Mouse (Mus musculus): ENCODE data around the gene Cabp2. TPM values are rescaled to one million over a fixed set of nuclear protein-coding genes. Genes with fewer than 3 reads are reported as not detected.
"Not testable (repeated sequence)": the region's sequence is repeated elsewhere in the genome, so short reads cannot be mapped to it uniquely, and the experiment has no call there.

Gene Cabp2
- polyA plus RNA-seq, 1 experiment from 2014 or later = 0.43 TPM

DNA sequence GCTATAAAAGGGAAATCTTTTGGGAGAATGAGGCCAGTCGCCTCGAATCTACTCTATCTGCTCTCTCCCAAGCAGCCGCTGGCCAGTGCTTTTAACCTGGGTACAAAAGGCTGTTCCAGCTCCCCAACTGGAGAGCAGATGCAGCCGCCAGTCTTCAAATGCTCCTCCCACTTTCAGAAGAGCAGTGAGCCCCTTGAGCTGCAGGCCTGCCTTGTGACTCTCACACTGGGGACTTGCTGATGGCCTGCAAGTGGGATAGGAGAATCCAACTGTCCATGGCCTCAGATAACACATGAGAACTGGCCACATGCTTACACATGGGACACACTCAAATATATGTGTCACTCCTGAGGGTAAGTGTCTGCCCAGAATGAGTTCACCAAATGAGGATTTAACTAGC is 24.7 kb upstream of the Cabp2 start:
- no peaks in the 10 kb centered on the region for H3K36me3 ChIP-seq
- peaks cover 69% of the 10 kb centered on the region for H3K4me1 ChIP-seq (replicated peaks)
- no peak overlapping the region for H3K4me2 ChIP-seq
- H3K27ac ChIP-seq = peak overlapping the region; percentile 84
- H3K27me3 ChIP-seq = no peaks in the 10 kb centered on the region
- no peak for DNase-seq
- WGBS (ENCODE audit: insufficient replicate concordance) = 54% methylated on average over 4 of the region's 4 CpGs
- peak overlapping the region; percentile 30; the same call in 1 of the 2 replicates for H3K9ac ChIP-seq
- no peak for ATAC-seq (ENCODE audit: low read depth)
- H3K4me3 ChIP-seq (replicated peaks) = no peak overlapping the region
- H3K9me3 ChIP-seq (replicated peaks) = no peaks in the 10 kb centered on the region

DNA sequence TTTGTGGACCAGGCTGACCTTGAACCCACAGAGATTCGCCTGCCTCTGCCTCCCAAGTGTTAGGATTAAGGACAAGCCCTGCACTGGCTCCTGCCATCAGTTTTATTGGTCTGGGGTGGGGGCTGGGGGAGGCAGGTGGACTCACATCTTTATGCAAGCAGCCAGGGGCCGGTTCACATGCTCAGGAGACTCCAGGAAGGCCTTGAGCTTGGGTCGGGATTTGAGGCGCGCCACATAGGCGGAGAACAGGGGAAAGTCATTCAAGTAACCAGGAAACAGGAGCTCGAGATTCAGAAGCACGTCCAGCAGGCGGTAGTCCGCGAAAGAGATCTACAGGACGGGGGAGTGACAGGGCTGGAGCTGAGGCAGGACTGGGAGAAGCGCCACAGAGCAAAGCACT is 24.0 kb upstream of the Cabp2 start:
- no peak for DNase-seq
- H3K4me3 ChIP-seq (replicated peaks) = no peak overlapping the region
- no peak overlapping the region for H3K4me2 ChIP-seq
- H3K9me3 ChIP-seq (replicated peaks) = no peaks in the 10 kb centered on the region
- WGBS (ENCODE audit: insufficient replicate concordance) = 75% methylated on average over 13 of the region's 13 CpGs
- ATAC-seq (ENCODE audit: low read depth) = no peak
- H3K27ac ChIP-seq = peak overlapping the region; percentile 84
- H3K9ac ChIP-seq = no peak overlapping the region
- no peaks in the 10 kb centered on the region for H3K36me3 ChIP-seq
- H3K4me1 ChIP-seq (replicated peaks) = peaks cover 66% of the 10 kb centered on the region
- H3K27me3 ChIP-seq = no peaks in the 10 kb centered on the region

DNA sequence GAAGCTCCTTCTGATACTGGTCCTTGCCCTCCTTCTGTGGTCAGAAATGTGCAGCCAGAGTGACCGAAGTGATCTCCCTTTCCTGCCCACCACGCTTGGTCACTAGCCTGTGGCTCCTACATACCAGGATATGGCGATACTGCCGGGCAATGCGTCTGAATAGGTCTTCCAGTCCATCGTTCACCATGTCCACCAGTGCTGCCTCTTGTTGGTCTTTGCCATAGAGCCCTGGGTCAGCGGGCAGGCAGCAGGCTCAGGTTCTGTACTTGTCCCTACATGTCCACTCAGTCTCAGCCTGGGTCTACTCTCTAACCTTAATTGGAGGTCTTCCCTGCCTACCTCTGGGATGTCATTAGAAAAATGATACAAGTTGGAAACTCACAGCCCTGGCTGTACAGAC is 23.4 kb upstream of the Cabp2 start:
- DNase-seq (no peak), ATAC-seq (ENCODE audit: low read depth) (no peak)
- H3K9ac ChIP-seq = peak overlapping the region; percentile 60; the same call in 1 of the 2 replicates
- peak overlapping the region; percentile 84 for H3K27ac ChIP-seq
- no peaks in the 10 kb centered on the region for H3K36me3 ChIP-seq
- peak overlapping the region; percentile 68; the same call in 1 of the 2 replicates for H3K4me2 ChIP-seq
- H3K9me3 ChIP-seq (replicated peaks) = no peaks in the 10 kb centered on the region
- WGBS (ENCODE audit: insufficient replicate concordance) = 87% methylated on average over 7 of the region's 7 CpGs
- no peak overlapping the region for H3K4me3 ChIP-seq (replicated peaks)
- no peaks in the 10 kb centered on the region for H3K27me3 ChIP-seq
- H3K4me1 ChIP-seq (replicated peaks) = peaks cover 61% of the 10 kb centered on the region

DNA sequence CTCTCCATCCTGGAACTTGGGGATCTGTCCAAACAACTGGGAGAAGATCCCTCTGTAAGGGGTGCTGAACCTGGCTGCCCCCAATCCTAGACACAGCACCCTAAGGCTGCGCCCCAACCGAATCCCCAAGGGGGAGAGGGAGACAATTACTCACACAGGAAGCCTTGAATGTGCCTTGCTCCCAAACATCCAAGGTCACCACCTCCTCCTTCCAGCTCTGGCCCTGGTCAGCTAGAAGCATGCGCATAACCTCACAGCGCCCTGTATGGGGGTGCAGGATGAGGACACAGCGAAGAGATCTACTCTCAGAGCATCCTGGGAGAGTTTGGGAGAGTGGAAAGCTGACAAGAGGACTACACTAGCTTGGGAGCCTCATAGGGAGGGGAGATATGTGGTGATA is 22.8 kb upstream of the Cabp2 start:
- Histone ChIP-seq H3K4me3 (replicated peaks) (peak overlapping the region; percentile 44), H3K27ac (peak overlapping the region; percentile 84), H3K4me1 (replicated peaks) (peaks cover 61% of the 10 kb centered on the region), H3K9ac (peak overlapping the region; percentile 60), H3K36me3 (no peaks in the 10 kb centered on the region), H3K4me2 (peak overlapping the region; percentile 68), H3K9me3 (replicated peaks) (no peaks in the 10 kb centered on the region), H3K27me3 (no peaks in the 10 kb centered on the region)
- DNase-seq = no peak
- no peak for ATAC-seq (ENCODE audit: low read depth)
- 82% methylated on average over 5 of the region's 5 CpGs for WGBS (ENCODE audit: insufficient replicate concordance)

DNA sequence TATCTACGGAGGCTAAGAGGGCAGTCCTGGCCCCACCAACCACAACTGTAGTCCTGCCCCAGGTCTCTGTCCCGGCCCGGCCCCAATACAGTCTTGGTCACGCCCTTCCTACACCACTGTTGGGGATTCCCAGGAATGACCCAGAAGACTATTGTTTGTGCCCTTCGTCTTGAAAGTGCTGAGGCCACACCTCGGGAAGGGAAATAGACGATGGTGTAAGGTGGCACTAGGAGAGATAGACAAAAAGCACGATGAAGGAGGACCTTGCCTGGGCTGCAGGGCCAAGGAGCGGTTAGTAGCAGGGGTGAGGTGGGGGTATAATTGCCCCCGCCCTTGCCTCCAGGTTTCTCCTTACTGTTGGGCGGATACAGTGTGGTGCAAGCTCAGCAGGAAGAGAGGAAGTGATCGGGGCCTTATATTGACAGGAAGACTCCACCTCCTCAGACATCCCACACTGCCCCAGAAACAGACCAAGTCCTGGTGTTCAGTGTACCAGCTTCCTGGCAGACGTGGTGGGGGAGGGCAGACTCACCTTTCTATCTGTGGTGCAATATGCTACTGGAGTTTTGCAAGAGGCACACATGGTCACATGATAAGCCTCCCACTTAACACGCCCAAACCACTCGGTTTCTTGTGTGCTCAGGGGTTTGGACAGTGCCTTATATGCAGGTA is 22.2 kb upstream of the Cabp2 start, which contains the start of gene Gstp3:
Gstp3 (minus strand) TSS at position 501 of the 672 bp plus-strand sequence.
- Histone ChIP-seq H3K4me3 (replicated peaks) (peak within 1 kb of the TSS; percentile 44), H3K27me3 (no peaks in the 10 kb centered on the region), H3K9ac (peak within 1 kb of the TSS; percentile 60), H3K4me1 (replicated peaks) (peaks cover 63% of the 10 kb centered on the region), H3K27ac (peak within 1 kb of the TSS; percentile 84), H3K9me3 (replicated peaks) (no peaks in the 10 kb centered on the region), H3K36me3 (no peaks in the 10 kb centered on the region), H3K4me2 (peak within 1 kb of the TSS; percentile 68)
- WGBS (ENCODE audit: insufficient replicate concordance) = 15% methylated on average over 15 of the region's 15 CpGs
- ATAC-seq (ENCODE audit: low read depth) = peak; percentile 92
- peak; percentile 72 for DNase-seq

DNA sequence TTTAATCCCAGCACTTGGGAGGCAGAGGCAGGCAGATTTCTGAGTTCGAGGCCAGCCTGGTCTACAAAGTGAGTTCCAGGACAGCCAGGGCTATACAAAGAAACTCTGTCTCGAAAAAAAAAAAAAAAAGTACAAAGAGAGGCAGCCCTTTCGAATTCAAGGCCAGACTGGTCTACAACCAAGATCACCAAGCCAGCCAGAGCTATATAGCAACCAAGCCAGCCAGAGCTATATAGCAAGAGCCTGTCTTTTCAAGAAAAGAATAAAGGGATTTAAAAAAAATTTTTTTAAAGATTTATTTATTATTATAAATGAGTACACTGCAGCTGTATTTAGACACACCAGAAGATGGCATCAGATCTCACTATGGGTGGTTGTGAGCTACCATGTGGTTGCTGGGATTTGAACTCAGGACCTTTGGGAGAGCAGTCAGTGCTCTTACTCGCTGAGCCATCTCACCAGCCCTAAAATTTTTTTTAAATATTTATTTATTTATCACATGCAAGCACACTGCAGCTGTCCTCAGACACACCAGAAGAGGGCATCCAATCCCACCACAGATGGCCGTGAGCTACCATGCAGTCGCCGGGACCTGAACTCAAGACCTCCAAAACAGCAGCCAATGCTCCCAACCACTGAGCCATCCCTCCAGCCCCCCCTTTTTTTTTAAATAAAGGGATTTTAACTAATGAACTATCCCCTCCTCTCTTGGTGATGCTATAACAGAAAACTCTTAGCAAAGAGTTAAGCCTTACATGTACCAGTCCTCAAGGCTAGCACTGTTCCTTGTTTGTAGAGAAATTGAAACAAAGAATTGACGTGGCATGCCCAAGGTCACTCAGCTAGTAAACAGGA is 21.1 kb upstream of the Cabp2 start:
- H3K9ac ChIP-seq; H3K27me3 ChIP-seq; H3K9me3 ChIP-seq (replicated peaks); H3K4me3 ChIP-seq (replicated peaks); DNase-seq; ATAC-seq (ENCODE audit: low read depth); H3K36me3 ChIP-seq: not testable (repeated sequence)
- 80% methylated on average over 8 of the region's 8 CpGs for WGBS (ENCODE audit: insufficient replicate concordance)
- H3K4me2 ChIP-seq = peak overlapping the region; percentile 68; the same call in 1 of the 2 replicates
- peaks cover 62% of the 10 kb centered on the region for H3K4me1 ChIP-seq (replicated peaks)
- H3K27ac ChIP-seq = peak overlapping the region; percentile 84

DNA sequence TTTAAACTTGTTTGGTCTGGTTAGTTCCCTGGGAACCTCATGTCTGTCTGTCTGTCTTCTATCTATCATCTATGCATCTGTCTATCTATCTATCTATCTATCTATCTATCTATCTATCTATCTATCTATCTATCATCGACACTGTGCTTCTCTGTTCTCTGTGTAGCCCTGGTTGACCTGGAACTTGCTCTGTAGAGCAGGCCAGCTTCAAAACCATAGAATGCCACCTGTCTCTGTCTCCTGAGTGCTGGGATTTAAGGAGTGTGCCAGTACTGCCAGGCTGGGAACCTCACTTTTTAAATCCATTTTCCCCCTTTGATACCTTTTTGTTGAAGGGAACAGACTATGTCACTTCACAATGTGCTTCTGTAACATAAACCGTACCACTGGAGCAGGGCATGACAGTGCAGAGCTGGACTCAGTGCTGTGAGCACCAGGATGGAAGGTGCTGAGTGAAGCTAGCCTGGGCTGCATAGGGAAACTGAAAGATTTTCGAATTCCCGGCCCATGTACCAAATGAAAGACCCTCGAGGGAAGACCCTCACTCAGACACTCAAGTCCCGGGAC is 20.4 kb upstream of the Cabp2 start:
- 68% methylated on average over 6 of the region's 6 CpGs for WGBS (ENCODE audit: insufficient replicate concordance)
- no peaks in the 10 kb centered on the region for H3K36me3 ChIP-seq
- H3K4me2 ChIP-seq = no peak overlapping the region
- H3K9me3 ChIP-seq (replicated peaks) = no peaks in the 10 kb centered on the region
- ATAC-seq (ENCODE audit: low read depth) = no peak
- peaks cover 55% of the 10 kb centered on the region for H3K4me1 ChIP-seq (replicated peaks)
- H3K27me3 ChIP-seq = no peaks in the 10 kb centered on the region
- no peak overlapping the region for H3K4me3 ChIP-seq (replicated peaks)
- no peak for DNase-seq
- H3K9ac ChIP-seq = no peak overlapping the region
- peak overlapping the region; percentile 14 for H3K27ac ChIP-seq

DNA sequence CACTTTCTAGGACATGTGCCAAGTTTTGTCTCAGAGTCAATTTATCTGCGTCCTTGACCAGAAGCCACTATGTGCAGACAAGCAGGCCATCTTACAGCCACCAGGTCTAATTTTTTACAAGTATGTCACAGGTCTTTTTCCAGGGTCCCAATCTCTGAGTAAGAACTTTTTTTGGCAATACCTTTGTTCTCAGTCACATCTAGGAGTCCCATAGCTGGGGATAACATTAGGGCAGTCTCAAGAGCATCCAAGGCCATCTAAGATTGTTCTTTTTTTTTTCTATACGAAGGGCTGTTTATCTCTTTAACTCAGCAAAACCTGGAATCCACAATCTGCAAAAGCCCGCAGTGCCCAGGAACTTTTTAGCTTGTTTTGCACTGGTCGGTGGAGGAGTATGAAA is 18.0 kb upstream of the Cabp2 start:
- H3K4me3 ChIP-seq (replicated peaks); H3K4me2 ChIP-seq; H3K9me3 ChIP-seq (replicated peaks); H3K27me3 ChIP-seq; DNase-seq; ATAC-seq (ENCODE audit: low read depth); H3K9ac ChIP-seq; H3K36me3 ChIP-seq: not testable (repeated sequence)
- peaks cover 49% of the 10 kb centered on the region for H3K4me1 ChIP-seq (replicated peaks)
- 30% methylated on average over 4 of the region's 4 CpGs for WGBS (ENCODE audit: insufficient replicate concordance)
- H3K27ac ChIP-seq = peak overlapping the region; percentile 63

DNA sequence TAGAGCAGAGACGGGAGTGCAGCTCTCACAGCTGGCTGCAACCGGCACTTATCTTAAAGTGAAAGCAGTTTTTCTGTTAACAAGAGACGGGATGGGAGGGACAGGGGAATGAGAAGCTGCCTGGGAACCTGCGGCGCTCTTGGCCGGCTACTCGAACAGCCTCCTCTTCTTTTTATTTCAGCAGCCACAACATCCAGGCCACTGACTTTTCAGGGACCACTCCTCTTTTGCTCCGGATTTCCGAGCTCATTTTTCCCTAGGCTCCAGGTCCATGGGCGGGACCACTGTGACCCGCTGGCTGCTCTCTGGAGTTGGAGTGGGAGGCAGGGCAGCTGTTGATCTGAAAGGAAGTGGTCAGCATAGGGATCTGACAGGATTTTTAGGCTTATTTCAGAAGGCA is 16.9 kb upstream of the Cabp2 start:
- H3K4me3 ChIP-seq (replicated peaks); H3K9me3 ChIP-seq (replicated peaks); DNase-seq; H3K27ac ChIP-seq; ATAC-seq (ENCODE audit: low read depth); H3K27me3 ChIP-seq; H3K9ac ChIP-seq; H3K36me3 ChIP-seq: not testable (repeated sequence)
- WGBS (ENCODE audit: insufficient replicate concordance) = 25% methylated on average over 6 of the region's 11 CpGs
- H3K4me1 ChIP-seq (replicated peaks) = peaks cover 37% of the 10 kb centered on the region
- peak overlapping the region; percentile 40 for H3K4me2 ChIP-seq

DNA sequence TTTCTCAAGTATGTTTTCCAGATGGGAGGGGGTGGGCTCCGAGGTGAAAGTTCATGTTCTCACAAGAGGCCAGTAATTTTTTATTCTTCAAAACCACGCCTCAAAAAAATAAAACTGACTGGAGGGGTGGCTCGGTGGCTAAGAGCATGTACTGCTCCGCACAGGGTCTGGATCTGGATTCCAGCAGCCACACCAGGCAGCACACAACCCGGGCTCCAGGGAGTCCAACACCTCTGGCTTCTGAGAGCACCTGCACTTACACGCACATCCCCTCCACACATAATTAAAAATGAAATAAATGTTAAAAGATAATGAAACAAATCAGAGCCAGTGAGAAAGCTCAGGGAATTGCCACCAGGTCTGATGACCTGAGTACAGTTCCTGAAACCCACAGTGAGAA is 15.1 kb upstream of the Cabp2 start:
- Histone ChIP-seq H3K4me3 (replicated peaks) (no peak overlapping the region), H3K27me3 (no peaks in the 10 kb centered on the region; the same call in 1 of the 2 replicates), H3K4me1 (replicated peaks) (peaks cover 29% of the 10 kb centered on the region), H3K9me3 (replicated peaks) (no peaks in the 10 kb centered on the region), H3K36me3 (no peaks in the 10 kb centered on the region), H3K27ac (no peak overlapping the region), H3K4me2 (no peak overlapping the region), H3K9ac (no peak overlapping the region)
- WGBS (ENCODE audit: insufficient replicate concordance) = 55% methylated on average over 6 of the region's 6 CpGs
- DNase-seq = no peak
- no peak for ATAC-seq (ENCODE audit: low read depth)

DNA sequence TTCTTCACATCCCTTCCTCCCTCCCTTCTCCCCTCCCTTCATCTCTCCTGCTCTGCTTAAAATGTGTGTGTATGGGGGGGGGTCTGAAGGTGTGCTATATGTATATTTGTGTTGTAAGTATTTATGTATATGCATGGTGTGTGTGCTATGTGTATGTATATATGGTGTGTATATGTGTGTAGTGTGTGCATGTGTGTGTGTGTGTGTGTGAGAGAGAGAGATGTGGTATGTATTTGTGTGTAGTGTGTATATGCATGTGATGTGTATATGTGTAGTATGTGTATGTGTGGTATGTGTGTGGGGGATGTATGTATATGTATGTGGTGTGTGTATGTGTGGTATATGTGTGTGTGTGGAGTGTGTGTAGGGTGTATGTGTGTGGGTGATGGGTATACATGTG is 14.5 kb upstream of the Cabp2 start:
- Histone ChIP-seq H3K4me2 (no peak overlapping the region), H3K27me3 (no peaks in the 10 kb centered on the region; the same call in 1 of the 2 replicates), H3K9me3 (replicated peaks) (no peaks in the 10 kb centered on the region), H3K4me3 (replicated peaks) (no peak overlapping the region), H3K4me1 (replicated peaks) (peaks cover 31% of the 10 kb centered on the region), H3K36me3 (no peaks in the 10 kb centered on the region), H3K9ac (no peak overlapping the region), H3K27ac (no peak overlapping the region)
- DNase-seq (no peak), ATAC-seq (ENCODE audit: low read depth) (no peak; the same call in 1 of the 2 replicates)
